Mouse (Mus musculus) myocyte (in vitro differentiated cells): Measurements from ENCODE around the gene Hsf2bp. TPM values are rescaled to one million over a fixed set of nuclear protein-coding genes. Genes with fewer than 3 reads are reported as not detected.

ENCODE experiments used
- H3K27me3 ChIP-seq: one replicate; pipeline ENCODE4 v1.6.1; 2011; ENCODE audit not compliant: control insufficient read depth, insufficient read depth, insufficient read length
- H3K36me3 ChIP-seq: one replicate; pipeline ENCODE4 v1.6.1; 2011; ENCODE audit not compliant: control insufficient read depth, insufficient read depth
- H3K4me2 ChIP-seq: one replicate; pipeline ENCODE4 v1.6.1; 2011; ENCODE audit warnings: low read depth, control low read depth
- H3K4me3 ChIP-seq: one replicate; pipeline ENCODE4 v1.5.1; 2011; ENCODE audit warnings: mild to moderate bottlenecking, control low read depth, moderate library complexity
- H3K79me2 ChIP-seq: one replicate; pipeline ENCODE4 v1.6.1; 2011; ENCODE audit not compliant: control insufficient read depth, insufficient read depth
- H3ac ChIP-seq: one replicate; pipeline ENCODE4 v1.6.1; 2011; ENCODE audit not compliant: control insufficient read depth, insufficient read length
- CEBPB ChIP-seq: IDR thresholded peaks from 2 replicates; pipeline ENCODE4 v1.6.1; 2011; ENCODE audit warnings: mild to moderate bottlenecking, moderate library complexity; ENCODE audit not compliant: poor library complexity, insufficient read depth, severe bottlenecking
- E2F4 ChIP-seq: IDR thresholded peaks from one replicate; pipeline ENCODE4 v1.6.1; 2011; ENCODE audit warnings: mild to moderate bottlenecking, control low read depth, moderate library complexity; ENCODE audit not compliant: insufficient read depth
- MAX ChIP-seq: IDR thresholded peaks from one replicate; pipeline ENCODE4 v1.6.1; 2011; ENCODE audit warnings: low read depth, mild to moderate bottlenecking, control low read depth
- MYOD1 ChIP-seq, 3 experiments: IDR thresholded peaks; one replicate each; pipeline ENCODE4 v1.6.1; 2011; ENCODE audit warnings: control low read depth in 2 of 3, low read depth in 2 of 3, mild to moderate bottlenecking in 2 of 3, moderate library complexity in 1 of 3; ENCODE audit not compliant: insufficient read length in 2 of 3, control insufficient read depth in 1 of 3
- MYOG ChIP-seq, 3 experiments: IDR thresholded peaks; one replicate each; pipeline ENCODE4 v1.6.1; 2011; ENCODE audit warnings: control low read depth in 2 of 3, low read depth in 2 of 3, mild to moderate bottlenecking in 2 of 3; ENCODE audit not compliant: insufficient read length in 2 of 3, control insufficient read depth in 1 of 3, insufficient read depth in 1 of 3
- POLR2A ChIP-seq: IDR thresholded peaks from one replicate; pipeline ENCODE4 v1.6.1; 2011; ENCODE audit warnings: low read depth, mild to moderate bottlenecking, control low read depth, moderate library complexity; ENCODE audit not compliant: insufficient read length
- POLR2AphosphoS2 ChIP-seq: IDR thresholded peaks from one replicate; pipeline ENCODE4 v1.6.1; 2011; ENCODE audit warnings: low read depth, control low read depth; ENCODE audit not compliant: insufficient read length
- REST ChIP-seq: IDR thresholded peaks from one replicate; pipeline ENCODE4 v1.6.1; 2011; ENCODE audit warnings: mild to moderate bottlenecking, control low read depth, moderate library complexity; ENCODE audit not compliant: insufficient read depth, insufficient read length
- SRF ChIP-seq: IDR thresholded peaks from one replicate; pipeline ENCODE4 v1.6.1; 2011; ENCODE audit warnings: low read depth; ENCODE audit not compliant: control insufficient read depth, insufficient read length
- TCF12 ChIP-seq: IDR thresholded peaks from one replicate; pipeline ENCODE4 v1.6.1; 2011; ENCODE audit warnings: mild to moderate bottlenecking, control low read depth; ENCODE audit not compliant: poor library complexity, insufficient read depth, severe bottlenecking
- TCF3 ChIP-seq: IDR thresholded peaks from one replicate; pipeline ENCODE4 v1.6.1; 2011; ENCODE audit warnings: low read depth, control low read depth; ENCODE audit not compliant: insufficient read length
- USF1 ChIP-seq: IDR thresholded peaks from one replicate; pipeline ENCODE4 v1.6.1; 2011; ENCODE audit warnings: low read depth, mild to moderate bottlenecking, control low read depth, moderate library complexity
- polyA plus RNA-seq: library from polyadenylated mRNA; unstranded; fragments of >200 nt; fragmentation: generic; extraction: Trizol; gene quantifications from one replicate; pipeline ENCODE4 v1.2.1, GENCODE M21; 2012; ENCODE audit warnings: missing spikeins

Hsf2bp gene
- polyA plus RNA-seq, 1 experiment: 4.9 TPM

DNA sequence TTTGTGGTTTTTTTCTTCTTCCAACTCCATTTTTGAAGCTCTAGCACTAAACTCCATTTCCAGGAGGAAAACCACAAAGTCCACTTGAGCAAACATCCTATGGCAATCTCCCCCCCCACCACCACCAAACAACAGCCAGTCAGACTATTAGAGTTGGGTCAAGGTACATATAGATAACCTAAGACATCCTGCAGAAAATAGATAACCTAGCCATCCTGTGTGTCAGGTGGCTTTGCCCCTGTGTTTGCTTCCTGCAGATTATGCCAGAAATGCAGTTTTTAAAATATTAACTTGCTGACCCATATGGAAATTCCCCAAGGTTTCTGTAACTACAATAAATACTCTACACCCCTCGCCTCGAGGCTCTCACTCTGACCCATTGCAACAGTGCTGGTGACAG lies 40.4 kb downstream of the Hsf2bp start:
- no peak overlapping the region for H3K4me2 ChIP-seq
- no peaks in the 10 kb centered on the region for H3K36me3 ChIP-seq
- H3K4me3 ChIP-seq: no peak overlapping the region
- H3K79me2 ChIP-seq: no peaks in the 10 kb centered on the region
- H3ac ChIP-seq: no peak overlapping the region
- H3K27me3 ChIP-seq: no peaks in the 10 kb centered on the region
- no peak for TF ChIP-seq CEBPB
- TF ChIP-seq TCF3: no peak
- TF ChIP-seq TCF12: no peak
- no peak for TF ChIP-seq REST
- no peak for TF ChIP-seq POLR2A
- TF ChIP-seq E2F4: no peak
- no peak for TF ChIP-seq SRF
- no peak for TF ChIP-seq USF1

DNA sequence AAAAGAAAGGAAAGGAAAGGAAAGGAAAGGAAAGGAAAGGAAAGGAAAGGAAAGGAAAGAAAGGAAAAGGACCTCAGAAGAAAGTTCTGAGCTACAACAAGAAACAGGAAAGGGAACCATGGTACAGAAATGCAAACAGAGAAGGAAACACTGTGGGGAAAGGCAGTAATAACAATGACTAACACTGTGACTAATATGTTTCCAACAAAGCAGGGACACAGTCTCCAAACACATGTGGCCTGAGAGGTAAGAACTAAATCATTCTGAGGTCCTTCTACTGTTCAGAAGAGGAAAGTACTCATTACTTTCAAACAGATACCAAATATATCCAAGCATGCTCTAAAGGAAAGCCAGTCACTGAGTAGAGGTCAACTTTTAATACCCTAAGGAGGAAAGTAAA lies 42.0 kb downstream of the Hsf2bp start:
- no peak overlapping the region for H3ac ChIP-seq
- H3K27me3 ChIP-seq: no peaks in the 10 kb centered on the region
- TF ChIP-seq MYOD1 (IDR thresholded peaks at IDR 0.05; ENCODE audit: control insufficient read depth in 1 of 3, insufficient read length in 2 of 3, low read depth in 2 of 3): no peak
- no peak for TF ChIP-seq MYOG (IDR thresholded peaks at IDR 0.05; ENCODE audit: control insufficient read depth in 1 of 3, insufficient read depth in 1 of 3, insufficient read length in 2 of 3, low read depth in 2 of 3)
- TF ChIP-seq POLR2A: no peak
- H3K79me2 ChIP-seq: no peaks in the 10 kb centered on the region
- peak overlapping the region; percentile 64 for H3K4me2 ChIP-seq
- H3K4me3 ChIP-seq: no peak overlapping the region
- no peaks in the 10 kb centered on the region for H3K36me3 ChIP-seq

DNA sequence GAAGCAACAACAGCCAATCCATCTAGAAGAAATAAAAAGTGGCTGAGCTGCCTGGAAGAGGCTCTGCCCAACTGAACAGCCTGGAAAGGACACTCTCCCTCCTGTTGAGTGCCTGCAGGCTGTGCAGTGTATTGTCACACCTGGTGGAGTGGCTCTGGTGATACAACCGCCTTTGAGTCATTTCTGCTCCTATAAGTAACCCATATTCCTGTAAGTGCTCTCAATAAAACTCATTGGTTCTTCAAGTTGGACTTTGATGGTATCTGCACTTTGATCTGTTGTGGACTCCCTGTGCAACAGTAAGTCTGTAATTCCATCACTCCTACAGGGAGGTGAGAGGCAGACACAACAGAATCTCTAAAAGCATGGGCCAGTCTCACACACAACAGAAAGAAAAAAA lies 42.8 kb downstream of the Hsf2bp start:
- Histone ChIP-seq H3K79me2 (no peaks in the 10 kb centered on the region), H3ac (no peak overlapping the region), H3K27me3 (no peaks in the 10 kb centered on the region), H3K4me3 (no peak overlapping the region), H3K4me2 (no peak overlapping the region), H3K36me3 (no peaks in the 10 kb centered on the region)
- no peak for TF ChIP-seq POLR2AphosphoS2

DNA sequence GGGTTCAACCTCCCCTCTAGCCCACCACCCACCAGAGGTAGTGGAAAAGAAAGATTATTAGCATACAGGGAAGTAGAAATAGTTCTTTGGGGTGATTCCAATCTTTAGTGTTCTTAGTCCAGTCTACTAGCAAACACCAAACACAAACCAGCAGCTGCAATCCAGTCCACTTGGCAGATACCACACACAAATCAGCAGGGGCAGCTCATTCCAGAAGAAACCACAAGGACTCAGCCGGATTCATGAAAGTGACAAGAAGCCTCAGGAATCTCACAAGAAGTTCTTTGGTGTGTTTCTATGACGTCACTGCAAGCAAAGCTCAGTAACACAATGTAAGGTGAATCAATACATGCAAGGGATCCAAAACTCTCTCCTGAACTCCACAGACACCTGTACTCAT lies 44.1 kb downstream of the Hsf2bp start:
- Histone ChIP-seq H3K79me2 (no peaks in the 10 kb centered on the region), H3K4me3 (no peak overlapping the region), H3K4me2 (no peak overlapping the region), H3K36me3 (no peaks in the 10 kb centered on the region), H3K27me3 (no peaks in the 10 kb centered on the region), H3ac (no peak overlapping the region)
- no peak for TF ChIP-seq MAX
- peak; percentile 49 to 69 (median 53) for TF ChIP-seq MYOD1 (IDR thresholded peaks at IDR 0.05; ENCODE audit: control insufficient read depth in 1 of 3, insufficient read length in 2 of 3, low read depth in 2 of 3)
- no peak for TF ChIP-seq POLR2A
- no peak for TF ChIP-seq SRF
- TF ChIP-seq MYOG (IDR thresholded peaks at IDR 0.05; ENCODE audit: control insufficient read depth in 1 of 3, insufficient read depth in 1 of 3, insufficient read length in 2 of 3, low read depth in 2 of 3): peak in 2 of 3 experiments; percentile 34 to 41

DNA sequence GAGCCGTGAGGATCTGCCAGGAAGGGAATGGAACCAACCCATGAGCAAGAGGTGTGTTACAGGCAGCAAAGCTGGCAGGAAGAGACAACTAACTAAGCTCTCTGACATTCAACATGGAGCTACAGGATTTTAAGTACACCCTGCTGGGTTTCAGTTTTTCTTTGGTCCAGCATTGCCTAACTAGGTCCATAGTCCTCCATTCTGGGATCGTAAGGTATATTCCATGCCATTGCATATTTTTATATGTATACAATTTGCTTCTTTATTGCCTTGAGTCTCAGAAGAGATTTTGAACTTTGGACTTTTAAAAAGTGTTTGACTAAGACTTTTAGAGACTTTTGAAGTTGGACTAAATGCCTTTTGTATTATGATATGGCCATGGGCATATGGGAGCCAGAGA lies 47.1 kb downstream of the Hsf2bp start:
- TF ChIP-seq MAX (no peak), MYOG (IDR thresholded peaks at IDR 0.05; ENCODE audit: control insufficient read depth in 1 of 3, insufficient read depth in 1 of 3, insufficient read length in 2 of 3, low read depth in 2 of 3) (no peak), SRF (no peak), CEBPB (no peak), E2F4 (no peak)
- Histone ChIP-seq H3K27me3 (no peaks in the 10 kb centered on the region), H3ac (no peak overlapping the region), H3K4me2 (no peak overlapping the region), H3K4me3 (no peak overlapping the region), H3K79me2 (no peaks in the 10 kb centered on the region), H3K36me3 (no peaks in the 10 kb centered on the region)

DNA sequence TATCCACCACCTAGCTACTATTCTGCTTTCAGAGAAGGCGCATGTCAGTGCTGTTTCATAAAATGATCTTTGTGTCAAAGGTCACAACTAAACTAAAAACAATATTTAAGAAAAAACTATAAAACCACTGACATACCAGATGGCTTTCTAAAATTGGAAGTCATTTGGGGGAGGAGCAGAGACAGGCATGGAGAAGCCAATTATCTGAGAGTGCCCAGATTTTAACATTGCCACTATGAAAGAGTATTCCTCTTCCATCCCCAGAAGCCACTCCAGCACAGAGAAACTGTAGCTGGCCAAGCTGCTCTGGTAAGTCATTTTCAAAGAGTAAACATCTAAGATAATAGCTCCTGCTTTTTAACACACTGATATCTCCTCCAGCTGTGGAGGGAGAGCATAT lies 49.2 kb downstream of the Hsf2bp start:
- TF ChIP-seq E2F4 (no peak), MAX (no peak), TCF12 (no peak), SRF (no peak), CEBPB (no peak), MYOD1 (IDR thresholded peaks at IDR 0.05; ENCODE audit: control insufficient read depth in 1 of 3, insufficient read length in 2 of 3, low read depth in 2 of 3) (no peak), POLR2A (no peak), REST (no peak), MYOG (IDR thresholded peaks at IDR 0.05; ENCODE audit: control insufficient read depth in 1 of 3, insufficient read depth in 1 of 3, insufficient read length in 2 of 3, low read depth in 2 of 3) (no peak), TCF3 (no peak), USF1 (no peak), POLR2AphosphoS2 (no peak)
- no peaks in the 10 kb centered on the region for H3K36me3 ChIP-seq
- H3K4me3 ChIP-seq: no peak overlapping the region
- no peak overlapping the region for H3ac ChIP-seq
- H3K27me3 ChIP-seq: no peaks in the 10 kb centered on the region
- H3K79me2 ChIP-seq: no peaks in the 10 kb centered on the region
- no peak overlapping the region for H3K4me2 ChIP-seq
